Mouse (Mus musculus): ENCODE data around the gene Atp6v0e. TPM values are rescaled to one million over a fixed set of nuclear protein-coding genes. Genes with fewer than 3 reads are reported as not detected.

Atp6v0e gene
- polyA plus RNA-seq, 1 experiment: 100 TPM

DNA sequence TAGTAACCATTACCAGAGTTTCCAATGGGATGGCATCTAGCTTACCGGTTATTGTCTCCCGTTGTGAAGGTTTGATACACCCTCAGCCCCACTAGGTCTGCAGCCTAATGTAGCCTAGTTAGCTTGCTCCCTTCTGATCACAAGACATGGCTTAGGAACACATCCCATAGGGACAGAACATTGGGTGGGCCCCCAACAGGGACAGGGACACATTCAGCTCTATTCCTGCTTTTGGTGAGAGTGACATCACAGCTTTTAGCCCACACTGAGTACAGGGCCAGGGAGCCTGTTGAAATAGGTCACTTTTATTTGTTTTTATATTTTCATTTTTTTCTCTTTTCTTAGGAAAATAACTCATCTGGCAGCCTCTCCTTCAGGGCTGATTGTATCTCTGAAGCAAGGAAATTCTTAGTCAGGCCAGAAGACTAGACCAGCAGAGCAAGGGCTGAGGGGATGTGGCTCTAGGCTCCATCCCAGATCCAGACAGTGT lies 37.5 kb upstream of the Atp6v0e start:
- Histone ChIP-seq H3K36me3 (ENCODE audit: control insufficient read depth, insufficient read depth, low read length, poor library complexity, severe bottlenecking) (peaks cover 11% of the 10 kb centered on the region), H3K27me3 (ENCODE audit: control insufficient read depth, insufficient read depth, low read length, poor library complexity, severe bottlenecking) (no peaks in the 10 kb centered on the region), H3K4me1 (ENCODE audit: control insufficient read depth, insufficient read depth, low read length) (no peaks in the 10 kb centered on the region), H3K9me3 (replicated peaks; ENCODE audit: control insufficient read depth, insufficient read depth, low read length, poor library complexity, severe bottlenecking) (no peaks in the 10 kb centered on the region), H3K4me3 (ENCODE audit: low read depth, low read length) (no peak overlapping the region), H3K27ac (ENCODE audit: insufficient read depth, low read length) (no peak overlapping the region), H3K9ac (ENCODE audit: low read depth, poor library complexity, severe bottlenecking) (no peak overlapping the region)
- TF ChIP-seq CTCF (IDR thresholded peaks at IDR 0.05; ENCODE audit: low read depth, low read length) (no peak), EP300 (IDR thresholded peaks at IDR 0.05; ENCODE audit: insufficient read depth, low read depth, low read length) (no peak), POLR2A (IDR thresholded peaks at IDR 0.05; ENCODE audit: insufficient read depth, low read length) (no peak)

GRCm38 (mm10) chr17:26628479-26628878 lies 34.6 kb upstream of the Atp6v0e start:
- TF ChIP-seq POLR2A (IDR thresholded peaks at IDR 0.05; ENCODE audit: insufficient read depth, low read length) (no peak), EP300 (IDR thresholded peaks at IDR 0.05; ENCODE audit: insufficient read depth, low read depth, low read length) (no peak), CTCF (IDR thresholded peaks at IDR 0.05; ENCODE audit: low read depth, low read length) (no peak)
- H3K9ac ChIP-seq (ENCODE audit: low read depth, poor library complexity, severe bottlenecking): no peak overlapping the region
- no peaks in the 10 kb centered on the region for H3K27me3 ChIP-seq (ENCODE audit: control insufficient read depth, insufficient read depth, low read length, poor library complexity, severe bottlenecking)
- no peaks in the 10 kb centered on the region for H3K9me3 ChIP-seq (replicated peaks; ENCODE audit: control insufficient read depth, insufficient read depth, low read length, poor library complexity, severe bottlenecking)
- H3K4me3 ChIP-seq (ENCODE audit: low read depth, low read length): no peak overlapping the region
- no peak overlapping the region for H3K27ac ChIP-seq (ENCODE audit: insufficient read depth, low read length)
- peaks cover 11% of the 10 kb centered on the region for H3K36me3 ChIP-seq (ENCODE audit: control insufficient read depth, insufficient read depth, low read length, poor library complexity, severe bottlenecking)
- H3K4me1 ChIP-seq (ENCODE audit: control insufficient read depth, insufficient read depth, low read length): no peaks in the 10 kb centered on the region

DNA sequence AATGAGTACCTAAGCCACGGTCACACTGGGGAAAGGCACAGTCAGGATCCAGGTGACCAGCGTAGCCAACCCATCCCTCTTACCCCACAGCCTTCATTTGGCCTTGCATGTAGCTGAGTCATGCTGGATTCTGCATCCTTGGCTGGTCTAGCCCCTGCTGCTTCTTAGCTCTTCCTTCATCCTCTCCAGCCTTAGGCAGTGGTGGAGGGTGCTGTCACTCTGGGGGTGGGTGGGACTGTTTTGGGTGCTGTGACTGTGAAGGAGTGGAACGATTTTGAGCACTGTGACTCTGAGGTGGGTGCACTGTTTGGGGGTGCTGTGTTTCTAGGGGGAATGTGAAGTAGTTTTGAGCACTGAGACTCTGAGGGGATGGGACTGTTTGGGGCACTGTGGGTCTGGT lies 34.1 kb upstream of the Atp6v0e start:
- Histone ChIP-seq H3K9me3 (replicated peaks; ENCODE audit: control insufficient read depth, insufficient read depth, low read length, poor library complexity, severe bottlenecking) (no peaks in the 10 kb centered on the region), H3K4me1 (ENCODE audit: control insufficient read depth, insufficient read depth, low read length) (no peaks in the 10 kb centered on the region), H3K9ac (ENCODE audit: low read depth, poor library complexity, severe bottlenecking) (no peak overlapping the region), H3K36me3 (ENCODE audit: control insufficient read depth, insufficient read depth, low read length, poor library complexity, severe bottlenecking) (peaks cover 10% of the 10 kb centered on the region), H3K27ac (ENCODE audit: insufficient read depth, low read length) (no peak overlapping the region), H3K4me3 (ENCODE audit: low read depth, low read length) (no peak overlapping the region), H3K27me3 (ENCODE audit: control insufficient read depth, insufficient read depth, low read length, poor library complexity, severe bottlenecking) (no peaks in the 10 kb centered on the region)
- TF ChIP-seq EP300 (IDR thresholded peaks at IDR 0.05; ENCODE audit: insufficient read depth, low read depth, low read length): no peak
- TF ChIP-seq POLR2A (IDR thresholded peaks at IDR 0.05; ENCODE audit: insufficient read depth, low read length): no peak
- no peak for TF ChIP-seq CTCF (IDR thresholded peaks at IDR 0.05; ENCODE audit: low read depth, low read length)

DNA sequence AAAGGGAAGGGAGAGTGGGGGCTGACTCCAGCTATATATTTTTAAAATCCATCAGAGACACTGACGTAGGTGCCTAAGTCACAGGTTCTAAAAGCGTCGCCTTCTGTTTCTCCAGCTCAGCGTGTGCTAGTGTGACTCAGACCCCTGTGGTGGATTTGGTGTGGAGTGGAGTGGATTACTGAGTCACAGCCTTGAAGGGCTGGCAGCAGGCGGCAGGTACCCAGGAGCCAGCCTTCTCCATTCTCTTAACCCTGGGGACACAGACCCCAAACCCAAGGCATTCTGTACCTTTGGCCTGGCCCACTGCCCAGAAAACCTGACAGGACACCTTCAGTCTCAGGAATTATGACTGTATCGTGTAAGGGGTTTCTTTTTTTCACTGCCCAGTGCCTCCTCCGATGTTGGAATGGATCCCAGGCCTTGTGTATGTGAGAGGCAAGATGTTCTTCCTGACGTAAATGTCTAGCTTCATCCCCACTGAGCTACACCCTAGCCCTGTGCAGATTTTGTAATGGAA lies 31.2 kb upstream of the Atp6v0e start:
- no peak overlapping the region for H3K4me3 ChIP-seq (ENCODE audit: low read depth, low read length)
- H3K36me3 ChIP-seq (ENCODE audit: control insufficient read depth, insufficient read depth, low read length, poor library complexity, severe bottlenecking): peaks cover 5% of the 10 kb centered on the region
- H3K9ac ChIP-seq (ENCODE audit: low read depth, poor library complexity, severe bottlenecking): no peak overlapping the region
- H3K4me1 ChIP-seq (ENCODE audit: control insufficient read depth, insufficient read depth, low read length): no peaks in the 10 kb centered on the region
- no peak overlapping the region for H3K27ac ChIP-seq (ENCODE audit: insufficient read depth, low read length)
- TF ChIP-seq CTCF (IDR thresholded peaks at IDR 0.05; ENCODE audit: low read depth, low read length) (no peak), EP300 (IDR thresholded peaks at IDR 0.05; ENCODE audit: insufficient read depth, low read depth, low read length) (no peak), POLR2A (IDR thresholded peaks at IDR 0.05; ENCODE audit: insufficient read depth, low read length) (no peak)
- H3K27me3 ChIP-seq (ENCODE audit: control insufficient read depth, insufficient read depth, low read length, poor library complexity, severe bottlenecking): no peaks in the 10 kb centered on the region
- no peaks in the 10 kb centered on the region for H3K9me3 ChIP-seq (replicated peaks; ENCODE audit: control insufficient read depth, insufficient read depth, low read length, poor library complexity, severe bottlenecking)

- TF ChIP-seq EP300 (IDR thresholded peaks at IDR 0.05; ENCODE audit: insufficient read depth, low read depth, low read length) (no peak), POLR2A (IDR thresholded peaks at IDR 0.05; ENCODE audit: insufficient read depth, low read length) (no peak), CTCF (IDR thresholded peaks at IDR 0.05; ENCODE audit: low read depth, low read length) (no peak)
- peaks cover 5% of the 10 kb centered on the region for H3K36me3 ChIP-seq (ENCODE audit: control insufficient read depth, insufficient read depth, low read length, poor library complexity, severe bottlenecking)
Observed at GRCm38 (mm10) chr17:26633186-26633585, 29.8 kb upstream of the Atp6v0e start.

GRCm38 (mm10) chr17:26633926-26634325 lies 29.1 kb upstream of the Atp6v0e start:
- no peaks in the 10 kb centered on the region for H3K9me3 ChIP-seq (replicated peaks; ENCODE audit: control insufficient read depth, insufficient read depth, low read length, poor library complexity, severe bottlenecking)
- no peak overlapping the region for H3K27ac ChIP-seq (ENCODE audit: insufficient read depth, low read length)
- no peak overlapping the region for H3K4me3 ChIP-seq (ENCODE audit: low read depth, low read length)
- peaks cover 6% of the 10 kb centered on the region for H3K36me3 ChIP-seq (ENCODE audit: control insufficient read depth, insufficient read depth, low read length, poor library complexity, severe bottlenecking)
- H3K9ac ChIP-seq (ENCODE audit: low read depth, poor library complexity, severe bottlenecking): no peak overlapping the region
- no peak for TF ChIP-seq EP300 (IDR thresholded peaks at IDR 0.05; ENCODE audit: insufficient read depth, low read depth, low read length)
- TF ChIP-seq CTCF (IDR thresholded peaks at IDR 0.05; ENCODE audit: low read depth, low read length): no peak
- no peak for TF ChIP-seq POLR2A (IDR thresholded peaks at IDR 0.05; ENCODE audit: insufficient read depth, low read length)
- no peaks in the 10 kb centered on the region for H3K27me3 ChIP-seq (ENCODE audit: control insufficient read depth, insufficient read depth, low read length, poor library complexity, severe bottlenecking)
- no peaks in the 10 kb centered on the region for H3K4me1 ChIP-seq (ENCODE audit: control insufficient read depth, insufficient read depth, low read length)

More at GRCm38 (mm10) chr17:26633186-26633585, 29.8 kb upstream of the Atp6v0e start:
- Histone ChIP-seq H3K4me1 (ENCODE audit: control insufficient read depth, insufficient read depth, low read length) (no peaks in the 10 kb centered on the region), H3K9ac (ENCODE audit: low read depth, poor library complexity, severe bottlenecking) (no peak overlapping the region), H3K27me3 (ENCODE audit: control insufficient read depth, insufficient read depth, low read length, poor library complexity, severe bottlenecking) (no peaks in the 10 kb centered on the region), H3K27ac (ENCODE audit: insufficient read depth, low read length) (no peak overlapping the region), H3K4me3 (ENCODE audit: low read depth, low read length) (no peak overlapping the region), H3K9me3 (replicated peaks; ENCODE audit: control insufficient read depth, insufficient read depth, low read length, poor library complexity, severe bottlenecking) (no peaks in the 10 kb centered on the region)
